Mouse (Mus musculus) monocyte, adult 2 months (primary cell): ENCODE results near the gene Tstd3.

Source experiments
- DNase-seq, 2 experiments: peaks; one replicate each; pipeline ENCODE4 v3.0.0; 2022; ENCODE audit warnings: low spot score in 2 of 2, low read depth in 1 of 2

Tstd3 gene

GRCm38 (mm10) chr4:21766863-21767304 is at the start of gene Tstd3, which contains the start of gene Usp45:
TSS of gene Tstd3 (minus strand) at chr4:21767212.
TSS of gene Usp45 (plus strand) at chr4:21767156.
- peak; percentile 49 to 57 for DNase-seq

DNA sequence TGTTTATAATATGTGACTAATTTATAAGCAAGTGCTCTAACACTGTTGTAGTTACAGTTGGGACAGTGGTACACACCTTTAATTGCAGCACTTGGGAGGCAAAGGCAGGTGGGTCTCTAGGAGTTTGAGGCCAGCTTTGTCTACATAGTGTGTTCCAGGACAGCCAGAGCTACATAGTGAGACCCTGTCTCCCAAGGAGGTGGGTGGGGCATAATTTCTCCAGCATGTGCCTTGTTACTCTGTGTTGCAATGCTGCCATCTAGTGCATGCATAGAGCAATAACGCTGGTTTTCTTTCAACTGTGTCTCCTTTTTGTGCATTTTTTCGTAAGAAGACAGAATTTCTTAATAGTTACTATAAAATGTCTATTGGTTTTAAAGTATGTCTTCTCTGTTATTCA is 47.0 kb upstream of the Tstd3 start:
- DNase-seq: no peak

DNA sequence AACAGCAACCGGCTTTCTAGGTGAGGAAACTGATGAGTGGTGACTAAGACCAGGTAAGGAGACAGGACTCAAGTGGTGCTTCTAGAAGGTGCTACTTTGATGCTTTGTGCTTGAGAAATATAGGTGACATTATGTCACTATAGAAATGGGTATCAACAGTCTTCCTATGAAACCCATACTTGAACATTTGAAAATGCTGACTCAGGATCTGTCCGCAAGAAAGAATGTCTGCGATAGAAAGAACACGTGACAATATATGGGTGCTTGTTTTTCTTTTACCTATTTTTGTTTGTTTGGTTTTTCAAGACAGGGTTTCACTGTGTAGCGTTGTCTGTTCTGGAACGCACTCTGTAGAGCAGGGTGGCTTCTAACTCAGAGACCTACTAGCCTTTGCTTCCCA is 45.6 kb upstream of the Tstd3 start:
- no peak for DNase-seq

DNA sequence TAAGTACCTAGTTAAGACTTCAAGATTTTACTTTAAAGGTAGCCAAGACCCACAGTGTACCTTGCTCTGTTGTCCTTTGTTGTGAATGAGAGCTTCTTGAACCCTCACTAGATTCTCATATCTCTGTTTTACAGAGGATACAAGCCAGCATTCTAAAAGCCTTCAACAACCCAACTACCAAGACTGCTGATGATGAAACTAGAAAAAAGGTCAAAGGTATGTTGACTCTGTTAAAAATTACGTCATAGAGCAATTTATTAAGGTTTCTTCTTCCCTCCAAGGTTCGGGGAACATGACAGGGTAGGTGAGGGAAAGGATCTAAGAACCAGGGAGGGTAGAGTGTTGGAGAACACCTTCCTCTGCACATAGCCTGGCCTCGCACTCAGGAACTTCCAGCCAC is 43.6 kb upstream of the Tstd3 start:
- no peak for DNase-seq

DNA sequence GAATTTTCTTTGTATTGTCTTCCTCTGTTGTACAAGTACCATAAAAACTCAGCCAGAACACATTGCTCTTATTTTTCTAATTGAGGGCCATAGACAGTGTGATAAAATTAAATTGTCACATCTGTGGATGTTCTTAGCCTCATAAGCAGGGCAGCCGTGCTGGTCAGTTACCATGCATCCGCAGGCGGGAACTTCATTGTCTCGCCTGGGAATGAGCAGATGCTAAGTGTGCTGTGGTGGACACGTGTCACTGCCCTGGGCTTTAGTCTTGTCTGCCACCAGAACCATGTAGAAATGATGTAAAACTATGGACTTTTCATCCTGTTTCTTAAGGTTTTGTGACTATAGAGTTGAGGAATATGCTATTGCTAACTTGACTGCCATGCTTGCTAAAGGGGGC is 40.2 kb upstream of the Tstd3 start:
- DNase-seq: no peak

GRCm38 (mm10) chr4:21801620-21802019 is 34.6 kb upstream of the Tstd3 start:
- no peak for DNase-seq

DNA sequence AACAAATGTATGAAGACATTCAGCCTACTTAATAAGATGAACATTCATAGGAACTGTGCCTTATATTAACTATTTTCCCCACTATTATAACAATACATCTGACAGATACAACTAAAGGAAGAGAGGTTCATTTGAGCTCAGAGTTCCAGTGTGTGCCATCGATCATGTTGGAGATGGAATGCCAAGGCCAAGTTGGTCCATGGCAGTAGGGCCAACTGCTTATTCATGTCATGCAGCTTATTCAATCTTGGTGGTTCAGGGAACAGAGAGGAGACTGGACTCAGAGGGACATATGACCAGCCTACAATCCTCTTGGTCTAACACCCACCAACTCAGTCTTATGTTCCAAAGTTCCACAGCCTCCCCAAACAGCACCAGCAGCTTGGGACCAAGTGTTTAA is 34.0 kb upstream of the Tstd3 start:
- DNase-seq: no peak

GRCm38 (mm10) chr4:21793631-21794030 is 26.6 kb upstream of the Tstd3 start:
- DNase-seq: no peak

GRCm38 (mm10) chr4:21789836-21790235 is 22.8 kb upstream of the Tstd3 start:
- no peak for DNase-seq

DNA sequence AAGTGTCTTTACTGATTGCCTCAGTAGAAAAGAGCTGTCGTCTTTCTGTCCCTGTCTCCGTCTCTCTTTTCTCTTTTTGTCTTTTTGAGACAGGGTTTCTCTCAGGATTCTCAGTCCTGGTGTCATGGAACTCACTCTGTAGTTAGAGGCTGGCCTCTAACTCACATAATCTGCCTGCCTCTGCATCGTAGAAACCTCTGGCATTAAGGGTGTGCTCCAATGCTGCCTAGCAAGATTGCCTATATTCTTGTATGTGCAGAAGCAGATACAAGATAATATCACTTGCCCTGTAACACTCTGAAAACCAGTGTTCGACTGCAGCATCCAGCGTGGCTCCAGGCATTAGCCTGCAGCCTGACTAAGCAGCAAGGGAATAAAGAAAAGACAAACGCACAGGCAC is 21.9 kb upstream of the Tstd3 start:
- DNase-seq: no peak

- DNase-seq: no peak
Measured at GRCm38 (mm10) chr4:21786268-21786667, 19.3 kb upstream of the Tstd3 start.

- DNase-seq: no peak
Measured at GRCm38 (mm10) chr4:21780816-21781726, 14.1 kb upstream of the Tstd3 start.

GRCm38 (mm10) chr4:21776946-21777265 is 9.9 kb upstream of the Tstd3 start:
- DNase-seq: no peak

DNA sequence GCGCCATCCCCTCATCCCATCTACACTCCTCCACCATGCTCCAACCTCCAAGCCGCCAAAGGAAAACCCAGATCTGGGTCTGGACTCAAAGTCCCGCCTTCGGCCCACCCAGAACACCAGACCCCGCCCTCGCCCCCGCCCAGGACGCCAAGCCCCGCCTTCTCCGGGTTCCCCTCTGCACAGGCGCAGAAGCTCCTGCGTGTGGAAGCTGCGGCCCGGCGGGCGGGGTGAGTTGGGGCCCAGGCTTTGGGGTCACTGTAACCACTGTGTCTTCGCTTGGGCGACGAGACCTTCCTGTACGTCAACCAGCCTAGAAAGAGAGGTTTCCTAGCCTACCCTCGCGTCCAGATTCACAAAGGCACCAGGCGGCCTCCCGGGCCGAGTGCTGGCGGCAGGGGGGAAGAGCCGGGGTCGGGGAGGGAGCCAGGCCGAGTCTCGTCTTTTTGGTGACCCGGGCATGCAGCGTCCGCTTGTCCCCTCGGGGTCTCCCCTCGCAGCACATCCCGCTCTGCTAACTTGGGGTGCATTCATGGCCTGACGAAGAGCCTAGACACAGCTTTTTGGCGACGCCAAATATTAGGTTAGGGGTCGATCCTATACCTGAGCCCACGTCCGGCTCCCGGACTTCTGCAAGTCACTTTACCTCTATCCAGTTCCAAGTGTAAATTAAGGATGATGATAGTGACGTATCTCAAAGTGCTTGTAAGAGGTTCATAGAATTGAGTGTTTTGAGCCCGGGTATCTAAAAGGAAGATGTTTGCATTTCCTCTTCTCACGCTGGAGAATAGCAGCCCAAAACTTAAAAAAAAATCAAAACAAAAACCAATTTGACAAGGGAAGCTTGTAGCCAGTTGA is 9.3 kb upstream of the Tstd3 start:
- DNase-seq: peak in 1 of 2 experiments; percentile 79

DNA sequence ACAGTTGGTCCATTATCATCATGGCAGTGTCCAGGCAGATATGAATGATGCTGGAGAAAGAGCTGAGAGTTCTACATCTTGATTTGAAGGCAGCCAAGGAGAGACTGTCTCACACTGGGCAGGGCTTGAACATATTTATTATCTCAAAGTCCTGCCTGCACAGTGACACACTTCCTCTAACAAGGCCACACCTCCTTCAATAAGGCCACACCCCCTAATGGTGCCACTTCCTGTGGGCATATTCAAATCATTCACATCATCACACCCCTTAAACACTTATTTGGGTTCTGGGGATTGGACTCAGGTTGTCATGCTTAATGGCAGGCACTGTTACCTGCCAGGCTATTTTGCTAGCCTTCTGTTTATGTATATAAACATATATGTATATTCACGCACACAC is 5.3 kb upstream of the Tstd3 start:
- no peak for DNase-seq

DNA sequence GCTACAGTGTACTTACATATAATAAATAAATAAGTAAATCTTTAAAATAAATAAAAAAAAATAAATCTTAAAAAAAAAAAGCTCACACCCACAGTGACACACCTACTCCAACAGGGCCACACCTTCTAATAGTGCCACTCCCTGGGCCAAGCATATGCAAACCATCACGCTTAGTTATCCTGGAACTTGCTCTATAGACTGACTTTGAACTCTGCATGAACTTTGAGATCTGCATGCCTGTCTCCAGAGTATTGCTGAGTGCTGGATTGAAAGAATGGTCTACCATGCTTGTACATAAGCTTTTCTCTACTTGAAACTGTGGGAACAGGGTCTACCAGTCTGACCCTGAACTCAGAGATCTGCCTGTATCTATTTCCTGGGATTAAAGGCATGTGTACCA is 4.1 kb upstream of the Tstd3 start:
- no peak for DNase-seq

- DNase-seq: no peak
Measured at GRCm38 (mm10) chr4:21766171-21766862, 695 bp downstream of the Tstd3 start.

DNA sequence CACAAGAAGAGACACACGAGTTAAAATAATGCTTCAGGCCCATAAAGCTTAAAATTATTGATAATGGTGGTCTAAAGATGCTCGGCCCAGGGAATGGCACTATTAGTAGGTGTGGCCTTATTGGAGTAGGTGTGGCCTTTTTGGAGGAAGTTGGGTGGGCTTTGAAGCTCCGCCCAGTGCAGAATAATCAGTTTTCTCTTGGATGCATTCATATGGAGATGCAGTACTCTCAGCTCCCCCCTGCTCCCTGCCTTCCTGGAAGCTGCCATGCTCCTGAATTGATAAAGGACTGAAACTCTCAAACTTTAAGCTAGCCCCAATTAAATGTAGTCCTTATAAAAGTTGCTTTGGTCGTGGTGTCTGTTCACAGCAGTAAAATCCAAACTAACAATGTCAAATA is 3.2 kb downstream of the Tstd3 start:
- no peak for DNase-seq

DNA sequence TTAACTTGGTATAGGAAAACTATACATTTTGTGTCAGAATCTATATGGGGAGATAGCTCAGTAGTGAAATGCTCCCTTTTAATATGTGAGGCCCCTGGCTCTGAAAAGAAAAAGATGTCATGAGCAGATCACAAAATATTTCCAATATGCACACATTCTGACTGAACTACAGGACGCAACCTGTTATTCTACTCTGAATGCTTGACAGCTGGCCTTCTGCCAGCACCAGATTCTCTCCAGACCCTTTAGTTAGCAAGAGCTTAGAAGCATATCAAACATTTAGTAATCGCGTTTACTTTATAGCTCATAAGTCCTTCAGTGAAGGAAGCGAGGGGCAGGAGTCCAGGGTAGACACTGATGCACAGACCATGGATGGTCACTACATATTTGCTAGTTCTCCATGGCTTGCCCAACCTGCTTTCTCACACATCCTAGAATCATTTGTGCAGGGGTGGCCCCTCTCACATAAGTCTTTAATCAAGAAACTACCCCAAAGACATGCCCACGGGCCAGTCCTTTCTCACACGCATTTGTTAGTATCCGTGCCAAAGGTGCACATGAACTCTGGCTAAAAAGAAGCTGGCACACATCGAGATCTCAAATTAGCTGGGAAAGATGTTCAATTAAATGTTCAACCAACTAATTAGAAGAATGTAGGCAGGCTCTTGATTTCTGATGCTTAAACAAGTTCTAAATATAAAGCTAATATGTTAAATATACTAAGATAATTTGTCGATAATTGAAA is 5.4 kb downstream of the Tstd3 start:
- DNase-seq: no peak

DNA sequence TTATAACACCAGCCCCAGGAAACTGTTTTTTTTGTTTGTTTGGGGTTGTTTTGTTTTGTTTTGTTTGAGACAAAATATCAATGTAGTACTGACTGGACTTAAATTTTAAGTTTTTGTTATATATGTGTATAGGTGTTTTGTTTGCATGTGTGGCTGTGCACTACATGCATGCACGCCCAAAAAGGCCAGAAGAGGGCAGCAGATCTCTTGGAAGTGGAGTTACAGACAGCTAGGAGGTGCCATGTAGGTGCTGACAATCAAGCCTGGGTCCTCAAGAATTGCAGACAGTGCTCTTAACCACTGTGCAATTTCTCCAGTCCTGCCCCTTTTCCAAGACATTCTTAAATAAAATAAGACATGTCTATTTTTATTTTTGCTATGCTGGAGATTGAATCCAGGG is 8.2 kb downstream of the Tstd3 start:
- no peak for DNase-seq
